Mouse (Mus musculus) erythroblast, embryonic 14.5 days (primary cell): Measurements from ENCODE around the gene Ppp1r2.

Experiments used
- GATA1 ChIP-seq: IDR thresholded peaks from 2 replicates; pipeline ENCODE4 v1.6.1; 2012; ENCODE audit warnings: low read length, inconsistent platforms, mixed read lengths
- TAL1 ChIP-seq: IDR thresholded peaks from 3 replicates; pipeline ENCODE4 v1.6.1; 2012; ENCODE audit warnings: low read length, inconsistent platforms, mixed read lengths

GRCm38 (mm10) chr16:31321501-31321900 is 46.4 kb upstream of the Ppp1r2 start:
- TF ChIP-seq TAL1 (no peak), GATA1 (no peak)
